Mouse (Mus musculus) embryonic fibroblast, embryonic 13.5 days (primary cell): ENCODE measurements around the gene Lrrc1.

Experiments
- CTCF ChIP-seq: IDR thresholded peaks from 2 replicates; pipeline ENCODE4 v1.5.1; 2011; ENCODE audit warnings: mild to moderate bottlenecking, control low read depth, low read length, moderate library complexity, borderline replicate concordance; ENCODE audit not compliant: insufficient read depth
- POLR2A ChIP-seq: IDR thresholded peaks from 2 replicates; pipeline ENCODE4 v1.6.1; 2011; ENCODE audit warnings: low read depth, mild to moderate bottlenecking, control low read depth, low read length, moderate library complexity

DNA sequence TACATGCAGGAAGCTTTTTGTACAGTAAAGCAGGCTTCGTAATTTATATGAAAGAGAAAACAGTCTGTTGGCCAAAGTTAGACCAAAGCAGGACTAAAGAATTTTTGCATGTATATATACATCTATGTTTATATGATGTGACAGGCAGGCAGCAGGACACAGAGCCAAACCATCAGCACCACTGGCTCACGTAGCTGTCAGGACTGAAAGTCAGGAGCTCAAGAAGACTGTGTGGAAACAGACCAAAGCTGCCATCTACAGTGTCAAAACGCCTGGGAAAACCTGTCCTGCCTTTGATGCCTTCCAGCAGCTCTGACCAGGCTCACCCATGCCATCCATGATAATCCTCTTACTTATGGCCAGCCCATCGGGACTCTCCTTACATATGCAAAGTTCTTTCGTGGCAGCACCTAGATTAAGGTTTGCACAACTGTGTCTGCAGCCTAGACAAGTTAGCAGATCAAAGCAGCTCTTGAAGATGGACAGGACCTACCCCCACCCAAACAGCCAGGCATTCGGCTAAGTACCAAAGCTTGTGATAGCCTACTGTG is 136.5 kb downstream of the Lrrc1 start:
- no peak for TF ChIP-seq CTCF
- no peak for TF ChIP-seq POLR2A
